8 mouse cellular contexts compared by ENCODE assay signal in the genomic region with DNA sequence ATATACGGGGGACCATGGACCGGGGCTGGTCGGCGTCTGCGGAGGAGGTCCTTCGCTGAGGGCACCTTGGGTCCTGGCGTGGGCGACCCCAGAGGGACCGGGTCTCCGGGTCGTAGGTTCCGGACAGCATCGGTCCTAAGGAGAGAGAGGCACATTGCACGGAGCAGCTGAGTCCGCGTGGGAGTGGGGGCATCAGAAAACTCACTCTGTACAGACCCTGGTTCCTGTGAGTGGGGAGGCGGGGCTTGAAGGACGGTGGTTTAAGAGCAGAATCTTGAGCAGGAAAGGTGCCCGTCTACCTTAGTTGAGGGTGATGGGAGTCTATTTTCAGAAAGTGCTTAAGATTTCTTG. TPM values are rescaled to one million over a fixed set of nuclear protein-coding genes. Genes with fewer than 3 reads are reported as not detected.
DNase-seq lines count a peak whose midpoint lies in the region; ATAC-seq and TF ChIP-seq lines count a peak whose summit lies in the region.

No protein-coding gene starts in this region.

- H3K36me3 ChIP-seq in lung, postnatal 0 days (ENCODE audit: insufficient read depth, low read length): 0 out of 2 replicates have a peak, but pooled peaks cover 14% of the 10 kb centered on the region
- peaks cover 53% of the 10 kb centered on the region for H3K36me3 ChIP-seq in embryonic facial prominence, embryonic 10.5 days (replicated peaks)
- H3K36me3 ChIP-seq in hindbrain, embryonic 13.5 days: peaks cover 53% of the 10 kb centered on the region
- H3K36me3 ChIP-seq in megakaryocyte, embryonic 14.5 days (replicated peaks; ENCODE audit: low read length): peaks cover 60% of the 10 kb centered on the region

- H3K9me3 ChIP-seq in lung, postnatal 0 days (ENCODE audit: low read length): no peaks in the 10 kb centered on the region
- H3K9me3 ChIP-seq in embryonic facial prominence, embryonic 10.5 days: no peaks in the 10 kb centered on the region
- no peaks in the 10 kb centered on the region for H3K9me3 ChIP-seq in hindbrain, embryonic 13.5 days
- H3K9me3 ChIP-seq in megakaryocyte, embryonic 14.5 days: no peaks in the 10 kb centered on the region

- TF ChIP-seq EP300 in lung, postnatal 0 days (IDR thresholded peaks at IDR 0.05): no peak

- H3K4me3 ChIP-seq in lung, postnatal 0 days (ENCODE audit: low read depth, low read length): peak overlapping the region; percentile 79
- peak overlapping the region; percentile 95 for H3K4me3 ChIP-seq in embryonic facial prominence, embryonic 10.5 days
- peak overlapping the region; percentile 89 for H3K4me3 ChIP-seq in hindbrain, embryonic 13.5 days
- peak overlapping the region; percentile 99 for H3K4me3 ChIP-seq in megakaryocyte, embryonic 14.5 days (replicated peaks)

- no peak for TF ChIP-seq CTCF in lung, postnatal 0 days (IDR thresholded peaks at IDR 0.05)

- H3K27me3 ChIP-seq in lung, postnatal 0 days (replicated peaks; ENCODE audit: insufficient read depth, low read length): no peaks in the 10 kb centered on the region
- no peaks in the 10 kb centered on the region for H3K27me3 ChIP-seq in embryonic facial prominence, embryonic 10.5 days (replicated peaks; ENCODE audit: low read depth, poor library complexity, severe bottlenecking)
- no peaks in the 10 kb centered on the region for H3K27me3 ChIP-seq in hindbrain, embryonic 13.5 days
- H3K27me3 ChIP-seq in megakaryocyte, embryonic 14.5 days (replicated peaks): no peaks in the 10 kb centered on the region

- H3K4me2 ChIP-seq in lung, postnatal 0 days (replicated peaks; ENCODE audit: low read depth, low read length): peak overlapping the region; percentile 84
- H3K4me2 ChIP-seq in hindbrain, embryonic 13.5 days: peak overlapping the region; percentile 80

- DNase-seq in lung, postnatal 0 days (ENCODE audit: low spot score): peak; percentile 54
- DNase-seq in lung, postnatal 25 days (ENCODE audit: low spot score): no peak
- DNase-seq in embryonic facial prominence, embryonic 10.5 days (ENCODE audit: low spot score): no peak
- no peak for DNase-seq in yolk sac, embryonic 10.5 days (ENCODE audit: low spot score)
- no peak for DNase-seq in layer of hippocampus, postnatal 25 days (ENCODE audit: extremely low spot score in 1 of 2, low spot score in 1 of 2)
- DNase-seq in urinary bladder, postnatal 4 days (ENCODE audit: low spot score in 2 of 2): no peak

- ATAC-seq in lung, postnatal 0 days: peak; percentile 14; the same call in 1 of the 2 replicates
- peak; percentile 56 for ATAC-seq in hindbrain, embryonic 13.5 days (ENCODE audit: low FRiP score)

- under 1% methylated on average over 19 of the region's 19 CpGs for WGBS in lung, postnatal 0 days
- WGBS in embryonic facial prominence, embryonic 10.5 days: under 1% methylated on average over 19 of the region's 19 CpGs
- WGBS in hindbrain, embryonic 13.5 days: under 1% methylated on average over 19 of the region's 19 CpGs

- peaks cover 8% of the 10 kb centered on the region; the same call in 1 of the 2 replicates for H3K4me1 ChIP-seq in lung, postnatal 0 days (ENCODE audit: insufficient read depth, low read depth, low read length)
- H3K4me1 ChIP-seq in embryonic facial prominence, embryonic 10.5 days: peaks cover 25% of the 10 kb centered on the region
- H3K4me1 ChIP-seq in hindbrain, embryonic 13.5 days (replicated peaks): peaks cover 39% of the 10 kb centered on the region
- peaks cover 46% of the 10 kb centered on the region for H3K4me1 ChIP-seq in megakaryocyte, embryonic 14.5 days

- H3K27ac ChIP-seq in lung, postnatal 0 days (ENCODE audit: low read length): peak overlapping the region; percentile 99
- peak overlapping the region; percentile 98 for H3K27ac ChIP-seq in embryonic facial prominence, embryonic 10.5 days (replicated peaks)
- peak overlapping the region; percentile 98 for H3K27ac ChIP-seq in hindbrain, embryonic 13.5 days

- peak overlapping the region; percentile 98 for H3K9ac ChIP-seq in lung, postnatal 0 days (replicated peaks; ENCODE audit: low read depth)
- peak overlapping the region; percentile 94 for H3K9ac ChIP-seq in hindbrain, embryonic 13.5 days

RNA-seq across cellular contexts. Expression of gene Rnf214, which starts 0.3 kb away (rescaled TPM):
- polyA plus RNA-seq in lung, postnatal 0 days (2015; fragmentation: Nextera tagmentation; extraction: Ambion mirVana): 29.5 and 32.3 TPM in 2 replicates
- 61.5 and 66.8 TPM in 2 replicates for polyA plus RNA-seq in embryonic facial prominence, embryonic 10.5 days (2016; fragmentation: Nextera tagmentation; extraction: Ambion mirVana)
- 106 and 110 TPM in 2 replicates for polyA plus RNA-seq in hindbrain, embryonic 13.5 days (2015; fragmentation: Nextera tagmentation; extraction: Ambion mirVana)
- polyA plus RNA-seq in megakaryocyte, embryonic 14.5 days (2012; ENCODE audit: insufficient read depth, low replicate concordance): 5.8 and 6.8 TPM in 2 replicates
- total RNA-seq in layer of hippocampus, postnatal 25 days (2021): 10 to 100 TPM; 63.6 to 69.3 TPM

RNA-seq across cellular contexts. Expression of gene Pcsk7, which starts 0.8 kb away (rescaled TPM):
- 21.1 and 22.3 TPM in 2 replicates for polyA plus RNA-seq in lung, postnatal 0 days (2015; fragmentation: Nextera tagmentation; extraction: Ambion mirVana)
- 18.9 and 21.2 TPM in 2 replicates for polyA plus RNA-seq in embryonic facial prominence, embryonic 10.5 days (2016; fragmentation: Nextera tagmentation; extraction: Ambion mirVana)
- 24.0 and 28.8 TPM in 2 replicates for polyA plus RNA-seq in hindbrain, embryonic 13.5 days (2015; fragmentation: Nextera tagmentation; extraction: Ambion mirVana)
- 6.5 and 7.7 TPM in 2 replicates for polyA plus RNA-seq in megakaryocyte, embryonic 14.5 days (2012; ENCODE audit: insufficient read depth, low replicate concordance)
- 10 to 100 TPM; 18.0 to 24.7 TPM for total RNA-seq in layer of hippocampus, postnatal 25 days (2021)

RNA-seq across cellular contexts. Expression of gene Tagln, which starts 28.8 kb away (rescaled TPM):
- 153 and 184 TPM in 2 replicates for polyA plus RNA-seq in lung, postnatal 0 days (2015; fragmentation: Nextera tagmentation; extraction: Ambion mirVana)
- 12.4 and 15.1 TPM in 2 replicates for polyA plus RNA-seq in embryonic facial prominence, embryonic 10.5 days (2016; fragmentation: Nextera tagmentation; extraction: Ambion mirVana)
- 7.9 and 8.6 TPM in 2 replicates for polyA plus RNA-seq in hindbrain, embryonic 13.5 days (2015; fragmentation: Nextera tagmentation; extraction: Ambion mirVana)
- polyA plus RNA-seq in megakaryocyte, embryonic 14.5 days (2012; ENCODE audit: insufficient read depth, low replicate concordance): 1.8 TPM in 1 of 2 replicates, not detected in the other
- 10 to 100 TPM in 1 of 2 experiments, 1 to 10 TPM in 1; 9.9 to 13.0 TPM for total RNA-seq in layer of hippocampus, postnatal 25 days (2021)

RNA-seq across cellular contexts. Expression of gene Sidt2, which starts 48.0 kb away (rescaled TPM):
- 55.4 and 58.7 TPM in 2 replicates for polyA plus RNA-seq in lung, postnatal 0 days (2015; fragmentation: Nextera tagmentation; extraction: Ambion mirVana)
- 24.7 and 27.4 TPM in 2 replicates for polyA plus RNA-seq in embryonic facial prominence, embryonic 10.5 days (2016; fragmentation: Nextera tagmentation; extraction: Ambion mirVana)
- 36.6 and 37.6 TPM in 2 replicates for polyA plus RNA-seq in hindbrain, embryonic 13.5 days (2015; fragmentation: Nextera tagmentation; extraction: Ambion mirVana)
- polyA plus RNA-seq in megakaryocyte, embryonic 14.5 days (2012; ENCODE audit: insufficient read depth, low replicate concordance): 9.5 and 30.5 TPM in 2 replicates
- total RNA-seq in layer of hippocampus, postnatal 25 days (2021): 10 to 100 TPM; 89.2 to 97.9 TPM
